Mouse (Mus musculus) liver, embryonic 11.5 days (tissue): ENCODE measurements around the gene C1ql4. TPM values are rescaled to one million over a fixed set of nuclear protein-coding genes. Genes with fewer than 3 reads are reported as not detected.

ENCODE experiments used
- ATAC-seq: fragments of 200-750 bp; cut with Nextera tagmentation; replicated peaks from 2 replicates; pipeline ENCODE4 v1.8.0; 2017; ENCODE audit warnings: moderate number of reproducible peaks, mild to moderate bottlenecking, moderate TSS enrichment, moderate library complexity; ENCODE audit not compliant: low FRiP score
- DNase-seq: peaks from one replicate; pipeline ENCODE4 v3.0.0-alpha.2; 2017; ENCODE audit warnings: low spot score
- H3K27ac ChIP-seq: fragments of 300-500 bp; sonication (generic); 2 replicates; pipeline ENCODE4 v1.5.1; 2014; ENCODE audit warnings: mild to moderate bottlenecking, low read depth, low read length, control low read depth
- H3K27me3 ChIP-seq: fragments of 300-500 bp; sonication (generic); replicated peaks from 2 replicates; pipeline ENCODE4 v1.6.1; 2014; ENCODE audit warnings: low read length, mixed read lengths; ENCODE audit not compliant: control insufficient read depth, insufficient read depth
- H3K36me3 ChIP-seq: fragments of 300-500 bp; sonication (generic); 2 replicates; pipeline ENCODE4 v1.6.1; 2014; ENCODE audit warnings: mild to moderate bottlenecking, low read length, moderate library complexity, mixed read lengths; ENCODE audit not compliant: control insufficient read depth, insufficient read depth
- H3K4me1 ChIP-seq: fragments of 300-500 bp; sonication (generic); replicated peaks from 2 replicates; pipeline ENCODE4 v1.6.1; 2014; ENCODE audit warnings: low read length, mixed read lengths; ENCODE audit not compliant: control insufficient read depth, insufficient read depth
- H3K4me2 ChIP-seq: fragments of 300-500 bp; sonication (generic); 2 replicates; pipeline ENCODE4 v1.6.1; 2014; ENCODE audit warnings: mild to moderate bottlenecking, control low read depth, moderate library complexity
- H3K4me3 ChIP-seq: fragments of 300-500 bp; sonication (generic); 2 replicates; pipeline ENCODE4 v1.5.1; 2014; ENCODE audit warnings: low read depth, low read length, control low read depth
- H3K9ac ChIP-seq: fragments of 300-500 bp; sonication (generic); 2 replicates; pipeline ENCODE4 v1.6.1; 2014; ENCODE audit warnings: low read depth, low read length, control low read depth
- H3K9me3 ChIP-seq: fragments of 300-500 bp; sonication (generic); 2 replicates; pipeline ENCODE4 v1.6.1; 2016; ENCODE audit warnings: low read length, inconsistent platforms, mixed read lengths; ENCODE audit not compliant: control insufficient read depth
- WGBS: fragments of 180-500 bp; shearing (Covaris S2); extraction: QIAGEN DNeasy Blood & Tissue Kit; methylation state at CpG from one replicate; pipeline ENCODE4 v1.1.7; 2014; 5-methylcytosine and 5-hydroxymethylcytosine counted together
- microRNA-seq: library from miRNA; unstranded; fragments of <30 nt; microRNA quantifications from one replicate; pipeline ENCODE4, GENCODE M21; 2017; ENCODE audit warnings: borderline number of aligned reads
- polyA plus RNA-seq: library from polyadenylated mRNA; unstranded; fragments of >200 nt; fragmentation: Nextera tagmentation; extraction: Ambion mirVana; gene quantifications from 2 replicates; pipeline ENCODE4 v1.2.1, GENCODE M21; 2014

C1ql4 gene
- polyA plus RNA-seq, 1 experiment from 2014 or later: not detected

GRCm38 (mm10) chr15:99038025-99038424 is 49.6 kb downstream of the C1ql4 start:
- Histone ChIP-seq H3K4me3 (no peak overlapping the region), H3K27me3 (no peaks in the 10 kb centered on the region), H3K4me2 (no peak overlapping the region), H3K9ac (no peak overlapping the region), H3K4me1 (peaks cover 12% of the 10 kb centered on the region; the same call in 1 of the 2 replicates), H3K9me3 (no peaks in the 10 kb centered on the region), H3K36me3 (peaks cover 26% of the 10 kb centered on the region), H3K27ac (no peak overlapping the region)
- WGBS: 81% methylated on average over 1 of the region's 1 CpGs
- DNase-seq: no peak
- ATAC-seq: no peak

DNA sequence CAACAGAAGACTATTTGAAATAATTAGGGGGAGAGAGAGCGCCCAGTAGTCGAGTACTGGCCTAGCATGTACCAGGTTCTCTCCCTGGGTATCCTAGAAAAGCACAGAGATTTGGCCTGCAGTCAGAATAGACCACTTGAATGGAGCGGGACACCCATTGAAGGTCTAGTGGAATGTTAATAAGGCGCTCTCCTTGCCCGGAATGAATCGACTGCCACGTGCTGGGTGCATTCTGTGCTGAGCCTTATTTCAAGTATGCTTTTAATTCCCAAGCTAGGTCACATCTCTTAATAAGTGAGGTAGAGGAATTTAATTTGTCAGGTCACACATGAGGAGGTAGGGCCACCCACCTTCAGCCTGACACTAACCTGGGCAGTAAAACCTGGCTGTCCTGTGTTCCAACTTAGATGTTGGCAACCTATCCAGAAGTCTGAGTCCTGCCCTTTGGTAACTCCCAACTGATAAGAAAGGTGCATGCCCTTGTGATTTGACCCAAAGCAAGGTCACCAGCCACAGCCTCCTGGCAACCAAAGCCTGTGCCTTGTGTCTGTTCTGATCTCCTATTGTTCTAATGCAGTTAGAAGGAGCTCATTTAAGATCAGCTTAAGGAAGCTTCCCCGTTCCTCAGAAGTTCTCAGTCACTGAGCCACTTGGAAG is 51.2 kb downstream of the C1ql4 start:
- no peak for DNase-seq
- no peak overlapping the region for H3K27ac ChIP-seq
- H3K4me1 ChIP-seq: peaks cover 24% of the 10 kb centered on the region
- no peak for ATAC-seq
- peaks cover 26% of the 10 kb centered on the region for H3K36me3 ChIP-seq
- no peaks in the 10 kb centered on the region for H3K27me3 ChIP-seq
- H3K4me3 ChIP-seq: no peak overlapping the region
- no peaks in the 10 kb centered on the region for H3K9me3 ChIP-seq
- 92% methylated on average over 8 of the region's 8 CpGs for WGBS
- no peak overlapping the region for H3K4me2 ChIP-seq
- no peak overlapping the region for H3K9ac ChIP-seq

DNA sequence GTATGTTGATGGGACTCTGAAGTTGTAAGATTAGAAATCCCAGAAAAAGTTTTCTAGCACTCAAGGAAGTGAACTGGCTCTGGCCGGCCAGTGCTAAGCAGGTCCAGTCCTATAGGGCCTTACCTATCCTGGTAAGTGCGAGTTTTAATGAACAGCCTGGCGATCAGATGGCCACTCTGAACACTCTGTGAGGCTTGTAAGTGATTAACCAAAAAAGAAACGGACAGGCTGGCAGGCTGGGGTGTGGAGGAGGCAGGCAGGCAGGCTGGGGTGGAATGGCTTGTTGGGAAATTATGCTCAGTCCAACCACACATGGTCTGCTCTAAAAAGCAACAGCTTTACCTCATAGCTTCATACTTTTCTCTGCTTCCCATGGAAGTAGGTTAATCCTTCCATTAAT is 52.2 kb downstream of the C1ql4 start:
- no peaks in the 10 kb centered on the region for H3K9me3 ChIP-seq
- no peak for ATAC-seq
- no peak overlapping the region for H3K27ac ChIP-seq
- peaks cover 19% of the 10 kb centered on the region for H3K4me1 ChIP-seq
- H3K9ac ChIP-seq: no peak overlapping the region
- WGBS: 89% methylated on average over 4 of the region's 4 CpGs
- H3K4me2 ChIP-seq: no peak overlapping the region
- H3K4me3 ChIP-seq: no peak overlapping the region
- H3K36me3 ChIP-seq: peaks cover 26% of the 10 kb centered on the region
- DNase-seq: no peak
- no peaks in the 10 kb centered on the region for H3K27me3 ChIP-seq

Small RNA genes lying within 50 kb of the gene (microRNA-seq; reads per million reads assigned to microRNA genes)
- gene Mir6960: 2.5 reads per million

Other genes with a start within 250 kb of the C1ql4 start
- gene Kmt2d, start 216.6 kb downstream of the C1ql4 start, polyA plus RNA-seq: 14.3 and 17.0 TPM in 2 replicates
- 6.7 and 7.4 TPM in 2 replicates for gene Rhebl1, start 193.3 kb downstream of the C1ql4 start, polyA plus RNA-seq
- gene Dhh, start 189.3 kb downstream of the C1ql4 start, polyA plus RNA-seq: 0.37 and 0.45 TPM in 2 replicates
- 1.6 and 2.8 TPM in 2 replicates for gene Lmbr1l, start 169.6 kb downstream of the C1ql4 start, polyA plus RNA-seq
- 1,854 and 2,015 TPM in 2 replicates for gene Tuba1b, start 153.3 kb downstream of the C1ql4 start, polyA plus RNA-seq
- not detected in 2 replicates for gene Gm49450, start 134.3 kb downstream of the C1ql4 start, polyA plus RNA-seq
- gene Tuba1a, start 134.1 kb downstream of the C1ql4 start, polyA plus RNA-seq: 419 and 432 TPM in 2 replicates
- 202 and 214 TPM in 2 replicates for gene Tuba1c, start 57.9 kb downstream of the C1ql4 start, polyA plus RNA-seq
- gene Prph, start 32.6 kb downstream of the C1ql4 start, polyA plus RNA-seq: 0.36 and 0.90 TPM in 2 replicates
- gene Troap, start 13.2 kb downstream of the C1ql4 start, polyA plus RNA-seq: 26.5 and 27.8 TPM in 2 replicates
- gene Dnajc22, start 5.4 kb upstream of the C1ql4 start, polyA plus RNA-seq: 17.1 and 19.8 TPM in 2 replicates
- gene Spats2, start 38.1 kb upstream of the C1ql4 start, polyA plus RNA-seq: 32.9 and 35.0 TPM in 2 replicates
- gene Kcnh3, start 137.0 kb upstream of the C1ql4 start, polyA plus RNA-seq: 0.15 TPM in 1 of 2 replicates, not detected in the other
- gene Mcrs1, start 164.1 kb upstream of the C1ql4 start, polyA plus RNA-seq: 113 and 123 TPM in 2 replicates
- gene Prpf40b, start 207.3 kb upstream of the C1ql4 start, polyA plus RNA-seq: 27.7 and 30.5 TPM in 2 replicates
- gene Fam186b, start 208.1 kb upstream of the C1ql4 start, polyA plus RNA-seq: 0.08 and 0.09 TPM in 2 replicates